Comparison of ENCODE assay signal across 17 mouse cellular contexts in genomic region chr1:184023971-184024370, GRCm38 (mm10). TPM values are rescaled to one million over a fixed set of nuclear protein-coding genes. Genes with fewer than 3 reads are reported as not detected.
"Had no signal": no experiment of that assay in that cellular context is flagged by ENCODE, and none has a peak within 500 bp of the region (broad histone marks: within the 10 kb centered on the region; RNA-seq: fewer than 3 reads in every experiment).

No protein-coding gene starts in this region.

- H3K27ac ChIP-seq: kidney, embryonic 15.5 days; left cerebral cortex, adult 2 months; liver, embryonic 13.5 days; midbrain, embryonic 12.5 days; midbrain, embryonic 15.5 days had no signal

- ATAC-seq: intestine, postnatal 0 days; midbrain, embryonic 15.5 days had no signal

- H3K36me3 ChIP-seq: kidney, embryonic 15.5 days; liver, embryonic 13.5 days; midbrain, embryonic 12.5 days; midbrain, embryonic 15.5 days had no signal

- H3K4me1 ChIP-seq: midbrain, embryonic 15.5 days had no signal

- H3K4me2 ChIP-seq: kidney, embryonic 15.5 days; liver, embryonic 13.5 days; midbrain, embryonic 12.5 days; midbrain, embryonic 15.5 days had no signal

- H3K27me3 ChIP-seq: kidney, embryonic 15.5 days; liver, embryonic 13.5 days; midbrain, embryonic 12.5 days; midbrain, embryonic 15.5 days had no signal

- H3K9ac ChIP-seq: kidney, embryonic 15.5 days; liver, embryonic 13.5 days; midbrain, embryonic 12.5 days; midbrain, embryonic 15.5 days had no signal

- H3K4me3 ChIP-seq: kidney, embryonic 15.5 days; left cerebral cortex, adult 2 months; liver, embryonic 13.5 days; midbrain, embryonic 12.5 days; midbrain, embryonic 15.5 days had no signal

- H3K9me3 ChIP-seq: kidney, embryonic 15.5 days; liver, embryonic 13.5 days; midbrain, embryonic 12.5 days; midbrain, embryonic 15.5 days had no signal

- DNase-seq: kidney, adult 8-10 months; kidney, postnatal 10 days; kidney, postnatal 36 days; layer of hippocampus, postnatal 36 days; liver, embryonic 13.5 days; lung, adult 2 months; lung, postnatal 14 days; lung, postnatal 4 days; right cerebral cortex, adult 18-20 months; right cerebral cortex, postnatal 14 days; right cerebral cortex, postnatal 4 days had no signal

RNA-seq across cellular contexts. Expression of gene 1700056E22Rik, which starts 10.1 kb away (rescaled TPM):
- total RNA-seq: layer of hippocampus, postnatal 36 days; left cerebral cortex, adult 2 months; megakaryocyte-erythroid progenitor cell, adult 5-6 weeks had no signal
